Mouse (Mus musculus): Measurements from ENCODE around the gene Gm8024.
"Not testable (repeated sequence)": the region's sequence is repeated elsewhere in the genome, so short reads cannot be mapped to it uniquely, and the experiment has no call there.

GRCm38 (mm10) chr14:42542316-42543169, 18.5 kb upstream of the Gm8024 start:
- not testable (repeated sequence) for TF ChIP-seq EP300, CTCF (IDR thresholded peaks at IDR 0.05; ENCODE audit: low read depth)
